Mouse (Mus musculus): ENCODE data around the gene Art4. TPM values are rescaled to one million over a fixed set of nuclear protein-coding genes. Genes with fewer than 3 reads are reported as not detected.

Gene Art4
- polyA plus RNA-seq, 1 experiment from 2014 or later, result 2.3 TPM

DNA sequence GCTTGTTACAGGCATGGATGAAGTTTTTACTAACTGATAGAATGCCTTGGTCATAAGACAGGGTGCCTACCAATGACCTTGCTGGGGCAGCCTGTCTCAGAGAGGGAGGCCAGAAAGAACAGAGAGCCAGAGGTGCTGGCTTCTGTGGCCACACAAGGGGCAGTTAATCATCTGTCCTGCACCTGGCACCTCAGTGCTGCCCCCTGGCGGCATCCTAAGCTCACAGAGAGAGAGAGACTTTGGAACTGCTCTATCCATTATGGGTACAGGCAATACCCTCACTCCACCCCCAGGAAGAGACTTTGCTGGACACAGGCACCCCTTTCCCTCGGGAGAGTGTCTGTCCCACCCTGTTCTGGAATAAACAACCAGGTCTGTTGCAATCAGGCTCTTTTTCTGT lies 9.7 kb downstream of the Art4 start:
- Histone ChIP-seq H3K4me3 (ENCODE audit: low read depth, low read length) (no peak overlapping the region), H3K36me3 (ENCODE audit: control insufficient read depth, insufficient read depth, low read length) (no peaks in the 10 kb centered on the region), H3K4me2 (ENCODE audit: low read depth, severe bottlenecking) (no peak overlapping the region), H3K27me3 (ENCODE audit: control insufficient read depth, insufficient read depth, low read length) (no peaks in the 10 kb centered on the region), H3K27ac (replicated peaks; ENCODE audit: low read depth, low read length) (no peak overlapping the region), H3K9me3 (ENCODE audit: control insufficient read depth, low read length) (no peaks in the 10 kb centered on the region), H3K4me1 (ENCODE audit: control insufficient read depth, insufficient read depth, low read length) (peaks cover 4% of the 10 kb centered on the region; the same call in 1 of the 2 replicates), H3K9ac (ENCODE audit: low read length) (no peak overlapping the region)
- ATAC-seq (ENCODE audit: insufficient number of reproducible peaks, low FRiP score, low TSS enrichment, low read depth) (no peak), DNase-seq (ENCODE audit: low spot score) (peak; percentile 68)
- 32% methylated on average over 2 of the region's 2 CpGs for WGBS

DNA sequence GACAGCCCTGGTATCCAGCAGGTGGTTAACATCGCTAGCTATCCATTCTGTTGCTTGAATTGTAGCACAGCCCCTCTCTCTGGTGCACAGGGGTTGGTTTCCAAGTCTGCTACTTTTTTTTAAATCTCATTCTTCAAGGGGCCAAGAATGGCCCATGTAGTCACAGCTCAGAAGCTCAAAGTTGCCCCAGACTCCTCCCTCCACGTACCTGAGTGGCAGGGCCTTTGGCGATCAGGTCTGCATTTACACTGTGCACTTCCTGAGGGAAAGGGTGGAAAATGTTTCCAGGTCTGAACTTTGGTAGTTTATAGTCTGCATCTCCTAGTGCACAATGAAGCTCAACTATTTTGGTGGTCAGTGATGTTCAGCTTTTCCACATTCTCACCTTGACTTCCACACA lies 10.3 kb downstream of the Art4 start:
- 89% methylated on average over 3 of the region's 3 CpGs for WGBS
- DNase-seq (ENCODE audit: low spot score) (no peak), ATAC-seq (ENCODE audit: insufficient number of reproducible peaks, low FRiP score, low TSS enrichment, low read depth) (no peak)
- no peaks in the 10 kb centered on the region; the same call in 1 of the 2 replicates for H3K4me1 ChIP-seq (ENCODE audit: control insufficient read depth, insufficient read depth, low read length)
- no peaks in the 10 kb centered on the region for H3K36me3 ChIP-seq (ENCODE audit: control insufficient read depth, insufficient read depth, low read length)
- no peaks in the 10 kb centered on the region for H3K9me3 ChIP-seq (ENCODE audit: control insufficient read depth, low read length)
- no peak overlapping the region for H3K9ac ChIP-seq (ENCODE audit: low read length)
- H3K4me3 ChIP-seq (ENCODE audit: low read depth, low read length), result no peak overlapping the region
- no peak overlapping the region for H3K27ac ChIP-seq (replicated peaks; ENCODE audit: low read depth, low read length)
- no peak overlapping the region for H3K4me2 ChIP-seq (ENCODE audit: low read depth, severe bottlenecking)
- H3K27me3 ChIP-seq (ENCODE audit: control insufficient read depth, insufficient read depth, low read length), result no peaks in the 10 kb centered on the region

DNA sequence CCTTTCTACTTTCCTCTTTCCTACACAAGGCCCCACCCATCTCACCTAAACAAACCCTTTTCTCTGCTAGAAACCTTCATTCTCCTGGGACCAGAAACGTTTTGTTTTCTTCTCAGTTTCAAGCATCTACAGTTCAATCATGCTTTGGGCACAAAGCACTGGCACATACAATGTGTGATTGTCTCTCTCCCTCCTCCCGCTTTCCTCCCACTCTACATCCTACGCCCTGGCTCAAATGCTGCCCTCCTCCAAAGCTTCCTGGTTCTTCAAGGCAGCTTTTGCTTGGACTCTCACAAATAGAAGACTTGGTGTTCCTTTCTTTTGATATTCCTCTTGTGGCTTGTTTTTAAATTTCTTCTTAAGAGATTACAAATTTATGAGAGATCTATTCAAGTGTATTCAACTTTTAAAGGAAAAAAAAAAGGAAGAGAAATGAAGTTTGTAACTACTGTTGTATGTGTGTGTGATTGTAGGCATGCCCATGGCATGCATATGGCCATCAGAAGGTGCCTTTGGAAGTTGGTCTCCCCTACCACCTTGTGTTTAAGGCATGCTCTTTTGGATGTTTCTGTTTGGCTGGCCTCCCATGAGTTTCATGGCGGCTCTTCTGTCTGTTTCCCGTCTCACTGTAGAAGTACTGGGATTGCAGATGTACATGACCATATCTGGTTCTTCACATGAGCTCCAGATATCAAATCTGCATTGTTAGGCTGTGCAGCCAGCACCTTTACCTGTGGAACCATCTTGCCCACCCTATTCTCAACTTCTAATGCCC lies 11.6 kb downstream of the Art4 start:
- no peaks in the 10 kb centered on the region for H3K36me3 ChIP-seq (ENCODE audit: control insufficient read depth, insufficient read depth, low read length)
- no peaks in the 10 kb centered on the region for H3K27me3 ChIP-seq (ENCODE audit: control insufficient read depth, insufficient read depth, low read length)
- H3K4me3 ChIP-seq (ENCODE audit: low read depth, low read length), result no peak overlapping the region
- H3K9ac ChIP-seq (ENCODE audit: low read length), result no peak overlapping the region
- no peak overlapping the region for H3K27ac ChIP-seq (replicated peaks; ENCODE audit: low read depth, low read length)
- no peak overlapping the region for H3K4me2 ChIP-seq (ENCODE audit: low read depth, severe bottlenecking)
- no peak for ATAC-seq (ENCODE audit: insufficient number of reproducible peaks, low FRiP score, low TSS enrichment, low read depth)
- DNase-seq (ENCODE audit: low spot score), result no peak
- no peaks in the 10 kb centered on the region for H3K9me3 ChIP-seq (ENCODE audit: control insufficient read depth, low read length)
- WGBS, result 73% methylated on average over 5 of the region's 5 CpGs
- no peaks in the 10 kb centered on the region for H3K4me1 ChIP-seq (ENCODE audit: control insufficient read depth, insufficient read depth, low read length)

- Histone ChIP-seq H3K36me3 (ENCODE audit: control insufficient read depth, insufficient read depth, low read length) (no peaks in the 10 kb centered on the region), H3K4me1 (ENCODE audit: control insufficient read depth, insufficient read depth, low read length) (no peaks in the 10 kb centered on the region), H3K4me3 (ENCODE audit: low read depth, low read length) (no peak overlapping the region), H3K9ac (ENCODE audit: low read length) (no peak overlapping the region), H3K27me3 (ENCODE audit: control insufficient read depth, insufficient read depth, low read length) (no peaks in the 10 kb centered on the region), H3K4me2 (ENCODE audit: low read depth, severe bottlenecking) (no peak overlapping the region), H3K27ac (replicated peaks; ENCODE audit: low read depth, low read length) (no peak overlapping the region), H3K9me3 (ENCODE audit: control insufficient read depth, low read length) (no peaks in the 10 kb centered on the region)
- ATAC-seq (ENCODE audit: insufficient number of reproducible peaks, low FRiP score, low TSS enrichment, low read depth) (no peak), DNase-seq (ENCODE audit: low spot score) (no peak)
- 78% methylated on average over 2 of the region's 2 CpGs for WGBS
Observed at GRCm38 (mm10) chr6:136844903-136845302, 12.6 kb downstream of the Art4 start.

DNA sequence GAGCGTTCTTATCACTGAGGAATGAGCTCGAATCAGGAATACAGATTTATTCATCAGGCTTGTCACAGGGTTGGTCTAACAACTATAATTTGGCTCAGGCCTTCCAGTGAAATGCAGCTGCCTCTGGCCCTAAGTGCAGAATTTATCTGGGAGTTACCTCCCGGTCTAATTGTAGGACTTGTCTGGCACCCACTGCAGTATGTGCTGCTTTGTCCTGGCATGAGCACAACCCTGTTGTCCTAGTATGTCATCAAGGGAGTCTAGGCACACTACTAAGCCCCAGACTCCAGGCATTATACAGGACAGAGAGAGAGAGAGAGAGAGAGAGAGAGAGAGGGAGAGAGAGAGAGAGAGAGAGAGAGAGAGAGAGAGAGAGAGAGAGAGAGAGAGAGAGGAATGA lies 20.2 kb downstream of the Art4 start:
- Histone ChIP-seq H3K9ac (ENCODE audit: low read length) (no peak overlapping the region), H3K9me3 (ENCODE audit: control insufficient read depth, low read length) (no peaks in the 10 kb centered on the region), H3K27me3 (ENCODE audit: control insufficient read depth, insufficient read depth, low read length) (no peaks in the 10 kb centered on the region), H3K4me1 (ENCODE audit: control insufficient read depth, insufficient read depth, low read length) (no peaks in the 10 kb centered on the region), H3K4me2 (ENCODE audit: low read depth, severe bottlenecking) (no peak overlapping the region), H3K4me3 (ENCODE audit: low read depth, low read length) (no peak overlapping the region), H3K36me3 (ENCODE audit: control insufficient read depth, insufficient read depth, low read length) (no peaks in the 10 kb centered on the region), H3K27ac (replicated peaks; ENCODE audit: low read depth, low read length) (no peak overlapping the region)
- no peak for ATAC-seq (ENCODE audit: insufficient number of reproducible peaks, low FRiP score, low TSS enrichment, low read depth)
- DNase-seq (ENCODE audit: low spot score), result no peak
- WGBS, result 82% methylated on average over 3 of the region's 3 CpGs

DNA sequence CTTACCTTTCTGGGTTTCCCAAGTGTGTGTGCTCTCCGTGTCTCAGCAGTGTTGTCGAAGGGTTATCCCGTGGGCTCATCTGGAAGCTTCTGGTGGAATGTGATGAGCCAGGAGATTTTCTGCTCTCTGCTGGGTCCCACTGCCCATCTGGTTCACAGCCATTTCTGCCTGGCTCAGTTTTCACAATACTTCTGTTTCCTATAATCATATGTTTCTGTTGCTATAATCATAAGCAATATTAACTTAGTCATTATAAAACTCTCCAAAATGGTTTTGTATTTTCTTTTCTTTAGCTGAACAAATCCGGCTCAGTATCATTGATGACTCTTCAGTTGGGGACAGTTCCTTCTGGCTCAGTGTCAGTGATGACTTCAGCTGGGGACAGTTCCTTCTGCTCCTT lies 22.2 kb downstream of the Art4 start, which contains the start of gene Smco3:
TSS of gene Smco3 (minus strand) at position 101 of the 400 bp plus-strand sequence.
- H3K9ac ChIP-seq (ENCODE audit: low read length), result no peak within 1 kb of the TSS
- DNase-seq (ENCODE audit: low spot score) (no peak), ATAC-seq (ENCODE audit: insufficient number of reproducible peaks, low FRiP score, low TSS enrichment, low read depth) (no peak)
- no peaks in the 10 kb centered on the region for H3K9me3 ChIP-seq (ENCODE audit: control insufficient read depth, low read length)
- no peak within 1 kb of the TSS for H3K27ac ChIP-seq (replicated peaks; ENCODE audit: low read depth, low read length)
- H3K4me1 ChIP-seq (ENCODE audit: control insufficient read depth, insufficient read depth, low read length), result no peaks in the 10 kb centered on the region
- no peak within 1 kb of the TSS for H3K4me3 ChIP-seq (ENCODE audit: low read depth, low read length)
- H3K36me3 ChIP-seq (ENCODE audit: control insufficient read depth, insufficient read depth, low read length), result no peaks in the 10 kb centered on the region
- no peak within 1 kb of the TSS for H3K4me2 ChIP-seq (ENCODE audit: low read depth, severe bottlenecking)
- 66% methylated on average over 4 of the region's 4 CpGs for WGBS
- no peaks in the 10 kb centered on the region for H3K27me3 ChIP-seq (ENCODE audit: control insufficient read depth, insufficient read depth, low read length)

DNA sequence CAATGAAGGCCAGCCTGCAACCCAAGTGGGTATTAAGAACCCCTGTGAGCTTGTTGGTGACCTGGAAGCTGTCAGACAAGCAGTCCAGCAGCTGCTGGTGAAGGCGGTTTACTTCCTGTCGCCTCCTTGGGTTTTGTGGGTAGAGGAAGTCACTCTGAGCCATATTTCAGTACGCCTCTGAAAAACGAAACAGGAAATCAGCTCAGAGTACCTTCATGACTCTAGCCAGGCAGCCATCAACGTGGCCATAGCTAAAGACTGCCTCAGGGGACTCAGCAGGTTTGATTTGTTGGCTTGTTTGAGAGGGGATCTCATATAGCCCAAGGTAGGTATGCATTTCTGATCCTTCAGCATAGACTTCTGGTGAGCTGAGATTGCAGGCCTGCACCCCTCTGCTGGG lies 25.8 kb downstream of the Art4 start:
- no peak overlapping the region for H3K9ac ChIP-seq (ENCODE audit: low read length)
- no peaks in the 10 kb centered on the region for H3K4me1 ChIP-seq (ENCODE audit: control insufficient read depth, insufficient read depth, low read length)
- no peak overlapping the region for H3K4me2 ChIP-seq (ENCODE audit: low read depth, severe bottlenecking)
- no peaks in the 10 kb centered on the region for H3K36me3 ChIP-seq (ENCODE audit: control insufficient read depth, insufficient read depth, low read length)
- WGBS, result 71% methylated on average over 5 of the region's 5 CpGs
- no peaks in the 10 kb centered on the region for H3K27me3 ChIP-seq (ENCODE audit: control insufficient read depth, insufficient read depth, low read length)
- no peak overlapping the region for H3K27ac ChIP-seq (replicated peaks; ENCODE audit: low read depth, low read length)
- ATAC-seq (ENCODE audit: insufficient number of reproducible peaks, low FRiP score, low TSS enrichment, low read depth) (no peak), DNase-seq (ENCODE audit: low spot score) (no peak)
- no peak overlapping the region for H3K4me3 ChIP-seq (ENCODE audit: low read depth, low read length)
- H3K9me3 ChIP-seq (ENCODE audit: control insufficient read depth, low read length), result no peaks in the 10 kb centered on the region

GRCm38 (mm10) chr6:136828681-136829080 lies 28.9 kb downstream of the Art4 start:
- ATAC-seq (ENCODE audit: insufficient number of reproducible peaks, low FRiP score, low TSS enrichment, low read depth) (no peak; the same call in 1 of the 2 replicates), DNase-seq (ENCODE audit: low spot score) (no peak)
- Histone ChIP-seq H3K9me3 (ENCODE audit: control insufficient read depth, low read length) (no peaks in the 10 kb centered on the region), H3K4me2 (ENCODE audit: low read depth, severe bottlenecking) (peak overlapping the region; percentile 40), H3K27ac (replicated peaks; ENCODE audit: low read depth, low read length) (no peak overlapping the region), H3K4me3 (ENCODE audit: low read depth, low read length) (peak overlapping the region; percentile 94), H3K4me1 (ENCODE audit: control insufficient read depth, insufficient read depth, low read length) (no peaks in the 10 kb centered on the region), H3K27me3 (ENCODE audit: control insufficient read depth, insufficient read depth, low read length) (no peaks in the 10 kb centered on the region), H3K36me3 (ENCODE audit: control insufficient read depth, insufficient read depth, low read length) (peaks cover 6% of the 10 kb centered on the region; the same call in 1 of the 2 replicates), H3K9ac (ENCODE audit: low read length) (peak overlapping the region; percentile 60)
- WGBS, result 32% methylated on average over 4 of the region's 4 CpGs

Measured in limb, embryonic 11.5 days (tissue).